Comparison of ENCODE assay signal across 8 mouse cellular contexts in genomic region chr11:78696777-78697752, GRCm38 (mm10). TPM values are rescaled to one million over a fixed set of nuclear protein-coding genes. Genes with fewer than 3 reads are reported as not detected.
A peak's percentile ranks its signal among the peaks of the same experiment; 100 is the strongest.
DNase-seq lines count a peak whose midpoint lies in the region; ATAC-seq lines count a peak whose summit lies in the region.

Nlk (minus strand) TSS chr11:78697373.

- H3K4me2 ChIP-seq in hindbrain, embryonic 11.5 days (replicated peaks; ENCODE audit: low read depth, low read length) = peak within 1 kb of the TSS; percentile 65

- H3K9me3 ChIP-seq in hindbrain, embryonic 11.5 days (ENCODE audit: control insufficient read depth, low read length) = no peaks in the 10 kb centered on the region

- no peaks in the 10 kb centered on the region for H3K36me3 ChIP-seq in hindbrain, embryonic 11.5 days (ENCODE audit: control insufficient read depth, insufficient read depth, low read length)

- under 1% methylated on average over 36 of the region's 65 CpGs for WGBS in hindbrain, embryonic 11.5 days

- H3K4me3 ChIP-seq in hindbrain, embryonic 11.5 days (ENCODE audit: low read depth, low read length) = peak within 1 kb of the TSS; percentile 88

- ATAC-seq in hindbrain, embryonic 11.5 days (ENCODE audit: low FRiP score) = peak; percentile 99

- no peaks in the 10 kb centered on the region for H3K27me3 ChIP-seq in hindbrain, embryonic 11.5 days (ENCODE audit: control insufficient read depth, insufficient read depth, low read length)

- peak; percentile 100 for DNase-seq in Muller cell, postnatal 12 days (ENCODE audit: inconsistent ontology term)
- DNase-seq in cerebellum, adult 9-11 months = peak; percentile 100
- DNase-seq in frontal cortex, adult 2 months (ENCODE audit: extremely low spot score in 1 of 2, low spot score in 1 of 2) = peak; percentile 99
- peak; percentile 99 for DNase-seq in hindbrain, embryonic 11.5 days (ENCODE audit: low spot score)
- peak; percentile 98 to 99 for DNase-seq in layer of hippocampus, postnatal 10 days (ENCODE audit: low spot score in 2 of 2)
- DNase-seq in lung, postnatal 10 days = peak; percentile 100
- peak; percentile 99 for DNase-seq in ovary, postnatal 36 days (ENCODE audit: low spot score)
- peak; percentile 98 for DNase-seq in thymus, postnatal 25 days

- peak within 1 kb of the TSS; percentile 83 for H3K9ac ChIP-seq in hindbrain, embryonic 11.5 days (ENCODE audit: low read depth, low read length)

- peak within 1 kb of the TSS; percentile 89 for H3K27ac ChIP-seq in hindbrain, embryonic 11.5 days (ENCODE audit: low read depth, low read length)

- peaks cover 8% of the 10 kb centered on the region for H3K4me1 ChIP-seq in hindbrain, embryonic 11.5 days (replicated peaks; ENCODE audit: control insufficient read depth, insufficient read depth, low read length)

RNA-seq across cellular contexts. Expression of gene Nlk, which starts in this region (rescaled TPM):
- polyA plus RNA-seq in frontal cortex, adult 2 months (2012; rRNA removed) = 55.9 and 58.6 TPM in 2 replicates
- 27.5 and 34.4 TPM in 2 replicates for polyA plus RNA-seq in hindbrain, embryonic 11.5 days (2014; fragmentation: Nextera tagmentation; extraction: Ambion mirVana)
- 10 to 100 TPM; 36.9 to 41.9 TPM for total RNA-seq in layer of hippocampus, postnatal 10 days (2021)

Comparison
In these comparisons a context has a peak if more than half of its experiments do, and no peak if none do; other contexts are left out.
1. Peak in every context shown above with its lines: DNase-seq, ATAC-seq, H3K4me3 ChIP-seq and H3K27ac ChIP-seq.